Mouse (Mus musculus): ENCODE measurements around the gene Il23a.
"Not testable (repeated sequence)": the region's sequence is repeated elsewhere in the genome, so short reads cannot be mapped to it uniquely, and the experiment has no call there.

The Il23a gene

DNA sequence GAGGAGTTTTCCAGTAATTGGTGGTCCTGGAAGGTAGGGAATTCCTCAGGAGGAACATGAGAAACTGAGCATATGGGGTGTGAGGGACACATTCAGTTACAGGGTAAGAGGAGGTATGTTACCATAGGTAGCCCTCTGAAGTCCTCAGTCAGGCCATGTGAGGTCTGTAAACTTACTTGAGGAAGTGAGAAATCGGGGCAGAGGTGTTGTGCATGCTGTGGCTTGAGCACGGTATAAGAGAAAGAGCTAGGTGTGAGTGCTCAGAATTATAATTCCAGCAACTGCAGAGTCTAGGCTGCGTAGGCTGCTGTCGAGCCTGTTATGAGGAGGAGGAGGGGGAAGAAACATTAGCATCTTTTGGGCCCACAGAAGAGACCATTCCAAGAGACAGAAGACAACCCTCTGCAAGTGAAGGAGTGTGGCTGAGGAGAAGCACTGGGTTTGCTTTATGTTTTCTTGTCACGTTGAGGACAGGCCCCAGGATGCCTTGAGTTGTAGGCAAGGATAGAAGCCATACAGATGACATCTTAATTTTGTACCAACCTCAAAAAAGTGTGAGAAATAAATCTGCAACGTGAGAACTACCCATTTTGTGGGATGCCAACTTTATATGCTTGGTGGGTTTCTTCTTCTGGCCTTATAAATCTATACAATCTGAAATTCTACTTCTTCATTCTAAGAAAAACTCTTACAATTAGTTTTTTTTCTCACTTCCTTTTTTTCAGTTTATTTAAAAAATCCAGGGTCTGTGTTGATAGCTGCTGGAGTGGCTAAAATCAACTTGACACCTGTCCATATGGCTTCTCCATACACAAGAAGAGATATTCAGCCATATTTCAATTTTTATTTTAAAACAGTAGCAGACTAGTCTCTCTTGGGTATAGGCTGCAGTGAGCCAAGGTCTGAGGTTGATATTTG lies 34.9 kb downstream of the Il23a start:
- DNase-seq (ENCODE audit: low spot score): no peak

DNA sequence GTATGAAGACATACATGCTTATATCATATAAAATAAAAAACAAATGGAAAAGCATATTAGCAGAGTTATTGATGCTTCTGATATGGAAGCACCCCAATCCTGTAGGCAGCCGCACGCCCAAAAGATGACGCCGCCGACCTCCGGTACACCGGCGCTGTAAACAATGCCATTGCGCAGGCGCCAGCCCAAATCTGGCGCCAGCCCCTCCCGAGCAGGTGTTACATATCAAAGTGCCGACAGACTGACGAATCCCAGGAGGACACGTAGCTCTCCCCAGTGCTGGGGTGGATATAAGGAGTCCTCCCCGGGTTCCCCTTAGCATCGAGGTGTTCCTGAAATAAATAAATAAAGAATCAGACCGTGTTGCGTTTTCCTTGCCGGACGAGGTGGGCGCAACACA lies 36.3 kb downstream of the Il23a start:
- no peak for DNase-seq (ENCODE audit: low spot score)

DNA sequence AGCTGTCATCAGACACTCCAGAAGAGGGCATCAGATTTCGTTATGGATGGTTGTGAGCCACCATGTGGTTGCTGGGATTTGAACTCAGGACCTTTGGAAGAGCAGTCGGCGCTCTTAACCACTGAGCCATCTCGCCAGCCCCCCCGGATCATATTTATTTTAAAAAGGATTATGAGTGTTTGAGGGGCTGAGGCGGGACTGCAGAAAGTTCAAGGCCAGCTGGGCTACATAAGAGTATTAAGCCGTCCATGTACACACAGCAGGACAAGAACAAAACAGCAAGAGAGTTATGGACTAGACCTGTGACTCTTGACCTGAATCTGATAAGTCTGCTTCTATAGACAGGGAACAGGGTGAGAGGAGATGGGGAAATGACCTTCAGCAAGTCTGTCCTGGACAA lies 38.2 kb downstream of the Il23a start:
- DNase-seq (ENCODE audit: low spot score): not testable (repeated sequence)

DNA sequence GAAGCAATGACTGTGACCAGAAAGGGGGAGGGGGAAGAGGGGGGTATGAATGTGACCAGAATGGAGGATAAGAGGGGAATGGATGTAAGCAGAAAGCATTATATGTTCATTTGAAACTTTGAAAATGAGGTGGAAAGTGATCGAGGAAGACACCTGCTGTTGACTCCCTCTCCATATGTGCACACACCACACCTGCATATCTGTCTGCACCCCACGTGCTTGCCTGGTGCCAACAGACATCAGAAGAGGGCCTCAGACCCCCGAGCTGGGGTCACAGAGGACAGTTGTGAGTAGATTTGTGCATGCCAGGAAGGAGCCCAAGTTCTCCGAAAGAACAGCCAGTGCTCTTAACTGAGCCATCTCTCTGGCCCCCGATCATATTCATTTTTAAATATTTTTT lies 38.6 kb downstream of the Il23a start:
- DNase-seq (ENCODE audit: low spot score): no peak

DNA sequence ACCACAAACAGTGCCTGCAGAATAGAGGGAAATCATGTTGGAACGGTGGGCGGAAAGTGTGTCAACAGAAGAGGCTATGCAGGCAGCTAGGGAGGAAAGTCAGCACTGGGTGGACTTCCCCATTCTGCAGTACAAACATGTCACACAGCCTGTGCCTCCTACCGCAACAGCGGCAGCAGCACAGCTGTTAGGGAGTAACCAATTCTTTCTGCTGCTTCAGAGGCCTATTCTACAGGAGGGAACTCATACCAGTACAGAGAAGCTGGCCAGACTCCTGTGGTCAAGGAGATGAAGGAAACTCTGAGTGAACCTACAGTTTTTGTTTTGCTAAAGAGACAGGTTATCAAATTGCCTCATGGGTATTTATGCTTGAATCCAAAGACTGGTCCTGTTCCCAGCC lies 39.6 kb downstream of the Il23a start:
- DNase-seq (ENCODE audit: low spot score): no peak

DNA sequence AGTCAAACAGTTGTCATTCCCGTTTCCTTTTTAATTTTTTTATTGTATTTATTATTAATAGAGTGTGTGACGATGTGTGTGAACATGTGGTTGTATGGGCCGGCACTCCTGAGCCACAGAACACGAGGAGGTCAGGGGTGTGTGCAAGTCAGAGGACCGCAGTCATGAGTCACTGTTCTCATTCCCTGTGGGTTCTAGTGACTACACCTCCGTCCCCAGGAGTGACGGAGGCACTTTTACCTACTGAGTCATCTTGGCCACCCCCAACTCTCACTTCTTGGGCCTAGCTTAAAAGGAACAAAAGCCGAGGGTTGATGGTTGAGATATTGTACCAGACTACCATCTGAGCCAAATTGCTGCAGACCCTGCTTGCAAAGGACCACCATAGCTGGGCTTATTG lies 42.2 kb downstream of the Il23a start:
- no peak for DNase-seq (ENCODE audit: low spot score)

DNA sequence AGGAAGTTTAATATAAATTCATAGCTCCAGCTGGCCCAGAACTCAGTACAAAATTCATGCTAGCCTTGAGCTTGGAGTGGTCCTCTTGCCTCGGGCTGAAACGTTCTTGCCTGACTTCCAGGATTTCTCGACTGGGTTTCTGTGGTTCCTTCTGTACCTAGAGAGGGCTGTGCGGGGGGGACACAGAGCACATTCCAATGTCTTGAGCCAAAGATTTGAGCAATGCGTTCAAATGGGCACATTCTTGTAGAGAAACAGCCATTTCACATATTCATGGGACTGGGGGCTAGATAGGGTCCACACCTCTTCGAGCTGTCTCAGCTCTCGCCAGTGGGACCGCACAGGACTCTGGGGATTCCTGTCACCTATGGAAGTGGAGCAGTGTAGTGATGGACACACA lies 42.6 kb downstream of the Il23a start:
- no peak for DNase-seq (ENCODE audit: low spot score)

DNA sequence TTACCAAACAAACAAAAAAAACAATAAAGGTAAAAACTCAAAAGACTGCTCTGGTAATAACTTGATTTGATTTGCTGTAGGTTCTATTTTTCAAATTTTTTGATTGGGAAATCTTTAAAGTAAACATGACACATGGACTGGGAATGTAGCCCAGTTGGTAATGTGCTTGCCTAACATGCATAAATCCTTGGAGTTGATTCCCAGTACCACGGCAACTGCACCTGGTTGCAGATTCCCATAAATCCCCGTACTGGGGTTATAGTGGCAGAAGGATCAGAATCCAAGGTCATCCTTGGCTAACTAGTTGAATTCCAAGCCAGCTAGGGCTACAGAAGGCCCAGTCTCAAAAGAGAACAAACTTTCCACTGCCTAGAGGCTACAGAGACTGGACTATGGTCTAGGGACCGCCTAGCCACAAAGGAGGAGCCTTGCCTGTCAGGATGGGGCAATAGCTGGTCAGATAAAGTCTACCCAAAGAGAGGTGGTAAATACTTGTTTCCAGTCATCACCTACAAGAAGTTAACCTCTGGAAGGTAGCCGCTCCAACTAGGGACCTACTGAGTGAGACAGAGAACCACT lies 44.8 kb downstream of the Il23a start, which contains the start of gene Apon:
Gene Apon (plus strand): TSS at position 420 of the 579 bp plus-strand sequence.
- peak; percentile 63 for DNase-seq (ENCODE audit: low spot score)

DNA sequence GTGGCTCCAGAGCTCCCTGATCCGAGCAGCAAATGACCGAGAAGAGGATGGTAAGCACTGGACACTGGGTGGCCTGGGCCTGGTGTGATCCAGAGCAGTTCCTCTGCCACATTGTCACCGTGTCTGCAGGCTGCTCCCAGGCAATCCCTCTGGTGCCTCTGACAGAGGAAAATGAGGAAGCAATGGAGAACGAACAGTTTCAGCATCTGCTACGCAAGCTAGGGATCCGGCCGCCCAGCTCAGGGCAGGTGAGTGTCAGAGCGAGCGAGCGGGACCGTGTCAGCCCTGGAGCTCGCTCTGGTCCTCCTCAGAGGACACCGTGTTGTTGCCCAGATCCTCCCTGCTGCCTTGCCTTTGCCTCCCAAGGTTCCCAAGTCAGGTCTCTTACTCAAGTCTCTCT lies 48.0 kb downstream of the Il23a start:
- no peak for DNase-seq (ENCODE audit: low spot score)

DNA sequence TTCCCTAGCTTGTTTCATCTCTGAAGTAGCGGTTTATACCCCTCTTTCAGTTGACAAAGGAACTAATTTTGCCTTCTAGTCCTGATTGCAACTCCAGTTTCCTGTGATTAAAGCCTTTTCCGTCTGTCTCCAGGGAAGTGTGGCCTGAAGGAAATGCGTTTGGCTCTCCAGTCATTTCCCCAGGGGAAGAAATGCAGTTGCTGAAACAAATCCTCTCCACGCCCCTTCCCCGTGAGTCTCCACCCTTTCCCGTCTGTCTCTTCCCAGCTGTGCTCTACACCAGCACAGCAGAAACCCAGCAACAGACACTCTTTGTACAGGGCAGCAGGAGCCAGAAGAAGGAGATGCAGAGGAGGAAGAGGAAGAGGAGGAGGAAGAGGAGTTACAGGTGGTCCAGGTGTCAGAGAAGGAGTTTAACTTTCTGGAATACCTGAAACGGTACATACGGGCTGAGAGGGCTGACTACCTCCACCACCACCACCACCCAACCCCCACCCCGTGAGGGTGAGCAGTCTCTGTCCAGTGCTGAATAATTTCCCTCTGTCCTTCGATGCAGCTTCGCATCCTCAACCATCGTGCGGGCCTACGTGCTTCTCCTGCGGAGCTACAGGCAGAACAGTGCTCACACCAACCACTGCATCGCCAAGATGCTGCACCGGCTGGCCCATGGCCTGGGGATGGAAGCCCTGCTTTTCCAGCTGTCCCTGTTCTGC lies 51.4 kb downstream of the Il23a start:
- DNase-seq (ENCODE audit: low spot score): no peak

All from yolk sac, embryonic 10.5 days (tissue).